Mouse (Mus musculus) WW6 (cell line): ENCODE measurements around the gene Egfem1.

ENCODE experiments used
- DNase-seq: peaks from one replicate; pipeline ENCODE4 v3.0.0-alpha.2; 2013; ENCODE audit warnings: low read depth, low spot score

The Egfem1 gene

DNA sequence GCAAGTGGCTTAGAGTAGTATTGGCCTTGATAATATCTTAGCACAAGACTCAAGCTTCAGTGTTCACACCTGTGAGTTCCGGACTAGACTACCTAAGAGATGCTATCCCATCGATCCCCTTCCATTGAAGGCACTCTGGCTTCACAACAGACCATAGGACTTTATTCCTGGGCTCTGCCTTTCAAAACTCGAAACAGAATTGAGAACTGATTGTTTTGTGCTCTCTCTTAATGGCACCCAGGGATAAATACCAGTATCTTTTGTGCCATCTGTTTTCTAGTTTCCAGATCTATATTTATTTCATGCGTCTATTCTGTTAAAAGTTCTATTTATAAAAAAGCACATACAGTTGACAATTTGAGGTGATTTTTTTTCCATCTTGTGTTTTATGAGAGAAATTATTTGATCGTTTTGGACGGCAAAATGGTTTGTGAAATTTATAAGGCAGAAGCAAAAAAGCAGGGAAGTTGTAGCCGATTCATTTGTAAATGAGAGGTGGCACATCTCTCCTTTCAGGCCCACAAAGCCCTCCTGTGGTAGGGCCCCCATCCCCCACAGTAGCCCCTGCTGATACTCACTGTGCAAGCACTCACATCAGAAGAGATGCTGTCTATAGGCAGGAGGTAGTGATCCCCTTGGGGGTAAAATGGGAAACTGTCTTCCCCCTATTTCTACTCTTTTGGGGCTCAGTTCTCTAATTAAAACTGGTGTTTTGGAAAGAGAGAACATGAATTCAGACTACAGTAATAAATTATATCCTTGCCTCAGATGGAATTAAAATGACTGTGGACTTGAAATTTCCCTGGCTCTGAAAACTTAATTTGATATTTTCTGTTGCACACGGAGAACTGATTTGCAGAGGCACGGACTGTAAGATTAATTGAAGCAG lies 53.6 kb downstream of the Egfem1 start:
- DNase-seq, result no peak

DNA sequence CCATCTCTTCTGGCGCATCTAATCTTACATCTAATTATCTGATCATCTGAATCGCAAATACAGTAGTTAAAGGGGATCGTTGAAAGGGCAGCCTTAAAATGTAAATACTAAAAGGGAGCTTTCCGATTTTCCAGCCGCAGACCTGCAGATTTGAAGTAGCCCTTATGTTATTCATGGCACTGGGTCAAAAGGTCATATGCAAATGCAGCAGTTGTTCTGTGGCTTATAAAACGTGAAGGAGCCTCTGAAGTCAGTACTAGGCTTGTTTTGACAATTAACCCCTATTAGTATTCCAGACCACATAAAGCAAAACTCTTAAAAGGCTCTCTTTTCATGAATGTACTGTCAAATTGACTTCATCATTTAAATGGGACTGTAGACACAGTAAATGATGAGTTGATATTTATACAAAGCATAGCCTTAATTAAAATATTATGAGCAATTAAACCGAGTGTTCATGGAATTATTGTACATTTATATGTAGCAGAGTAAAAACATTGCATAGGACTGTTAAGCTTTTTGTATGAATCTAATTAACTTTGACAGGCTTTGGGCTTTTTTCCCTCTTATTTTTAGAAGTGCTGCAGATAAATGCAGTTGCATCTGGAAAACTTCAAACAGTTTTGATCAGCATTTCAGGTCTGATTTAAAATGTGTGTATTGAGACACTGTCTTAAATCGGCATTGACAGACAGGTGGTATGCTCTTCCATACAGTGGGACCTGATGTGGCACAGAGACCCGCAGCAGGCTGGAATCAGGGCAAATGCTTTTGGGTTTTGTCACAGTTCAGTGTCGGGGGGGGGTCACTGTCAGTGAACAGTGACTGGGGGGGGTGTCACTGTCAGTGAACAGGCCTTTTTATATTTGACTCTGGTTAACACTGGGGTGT lies 54.5 kb downstream of the Egfem1 start:
- DNase-seq, result no peak

GRCm38 (mm10) chr3:29168401-29168800 lies 86.6 kb downstream of the Egfem1 start:
- no peak for DNase-seq

GRCm38 (mm10) chr3:29169003-29169402 lies 87.2 kb downstream of the Egfem1 start:
- DNase-seq, result no peak

DNA sequence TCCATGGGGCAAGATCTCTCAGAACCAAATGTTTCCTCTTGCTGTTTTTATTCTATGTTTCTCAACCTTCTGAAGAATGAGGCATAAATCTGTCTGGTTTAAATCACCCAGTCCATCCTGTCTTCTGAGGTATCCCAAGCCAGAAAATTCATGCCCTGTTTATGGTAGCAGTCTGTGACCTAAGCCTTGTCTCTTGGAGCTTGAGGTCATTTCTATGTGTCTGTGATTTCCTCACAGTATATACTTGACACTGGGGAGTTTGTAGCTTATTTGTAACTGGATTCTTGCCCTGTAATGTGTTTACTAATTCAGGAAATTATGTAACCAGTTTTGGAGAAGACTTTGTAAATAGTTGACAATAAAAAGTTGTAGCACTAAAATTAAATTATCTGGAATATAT lies 95.2 kb downstream of the Egfem1 start:
- no peak for DNase-seq

GRCm38 (mm10) chr3:29182988-29183387 lies 101.2 kb downstream of the Egfem1 start:
- DNase-seq, result no peak

GRCm38 (mm10) chr3:29183615-29184198 lies 101.9 kb downstream of the Egfem1 start:
- DNase-seq, result no peak

DNA sequence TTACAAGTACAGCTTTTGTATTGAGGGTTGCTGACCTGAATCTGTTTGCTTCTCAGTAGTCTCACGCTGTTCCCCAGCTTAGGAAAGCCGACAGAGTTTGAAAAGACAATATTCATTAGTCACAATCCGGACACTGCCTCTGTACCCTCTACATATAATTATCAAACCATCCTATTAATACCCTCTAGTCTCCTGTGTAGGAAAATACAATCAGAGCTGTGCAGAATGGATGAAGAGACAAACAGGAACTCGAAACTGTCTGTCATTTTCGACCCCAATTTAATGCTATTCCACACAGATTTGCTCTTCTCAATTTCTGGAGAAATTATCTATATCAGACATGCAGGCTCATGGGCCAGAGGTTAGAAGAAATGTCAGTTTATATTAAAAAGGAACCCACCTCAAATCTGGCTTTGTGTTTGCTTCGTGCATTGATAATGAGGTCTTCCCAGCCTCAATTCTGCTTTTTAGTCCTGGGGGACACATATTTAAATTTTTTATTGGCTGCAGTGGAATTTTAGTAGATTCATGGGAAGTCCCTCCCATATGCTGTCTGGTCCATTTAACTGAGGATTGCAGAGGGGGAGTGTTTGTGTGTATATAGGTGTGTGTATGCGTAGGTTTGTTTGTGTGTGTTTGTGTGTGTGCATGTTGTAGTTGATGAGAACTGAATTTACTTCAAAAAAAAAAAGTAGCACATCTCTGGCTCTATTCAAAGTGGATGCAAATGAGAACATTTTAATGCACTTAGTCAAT lies 102.8 kb downstream of the Egfem1 start:
- DNase-seq, result no peak

DNA sequence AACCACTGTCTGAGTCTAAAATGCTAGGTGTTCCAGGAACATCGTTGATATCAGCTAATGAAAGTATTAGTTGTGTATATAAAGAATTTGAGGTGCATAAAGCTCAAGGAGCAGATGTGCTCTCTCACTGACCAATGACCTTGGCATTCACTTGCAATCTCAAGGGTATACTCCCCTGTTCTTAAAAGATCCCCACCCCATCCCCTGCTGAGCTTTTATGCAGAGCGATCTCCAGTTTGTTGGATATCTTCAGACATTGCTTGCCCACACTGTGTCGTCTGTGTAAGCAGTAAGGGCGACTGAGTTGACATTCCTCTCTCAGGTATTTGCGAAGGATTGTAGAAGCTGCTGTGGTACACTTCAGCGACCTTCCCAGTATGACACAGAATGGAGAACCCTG lies 108.4 kb downstream of the Egfem1 start:
- peak; percentile 20 for DNase-seq

GRCm38 (mm10) chr3:29197727-29198512 lies 116.1 kb downstream of the Egfem1 start:
- no peak for DNase-seq

DNA sequence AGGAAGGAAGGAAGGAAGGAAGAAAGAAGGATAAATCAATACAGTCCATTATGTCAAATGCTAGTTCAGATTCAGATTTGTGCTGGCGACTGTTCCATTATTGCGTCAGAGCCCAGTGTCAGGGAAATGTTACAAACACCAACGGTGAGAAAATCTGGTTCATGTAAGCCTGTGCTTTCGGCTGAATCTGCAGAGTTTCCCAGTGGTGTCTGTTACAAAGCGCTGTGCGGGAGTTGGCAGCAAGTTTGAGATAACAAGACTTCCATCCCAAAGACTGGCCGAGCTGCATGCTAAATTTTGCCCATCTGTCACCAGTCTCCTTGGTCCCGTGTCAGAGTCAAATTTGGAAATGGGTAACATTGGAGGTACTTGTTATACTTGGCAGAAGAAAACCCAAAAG lies 118.8 kb downstream of the Egfem1 start:
- no peak for DNase-seq

- DNase-seq, result no peak
Measured at GRCm38 (mm10) chr3:29202536-29202935, 120.7 kb downstream of the Egfem1 start.

DNA sequence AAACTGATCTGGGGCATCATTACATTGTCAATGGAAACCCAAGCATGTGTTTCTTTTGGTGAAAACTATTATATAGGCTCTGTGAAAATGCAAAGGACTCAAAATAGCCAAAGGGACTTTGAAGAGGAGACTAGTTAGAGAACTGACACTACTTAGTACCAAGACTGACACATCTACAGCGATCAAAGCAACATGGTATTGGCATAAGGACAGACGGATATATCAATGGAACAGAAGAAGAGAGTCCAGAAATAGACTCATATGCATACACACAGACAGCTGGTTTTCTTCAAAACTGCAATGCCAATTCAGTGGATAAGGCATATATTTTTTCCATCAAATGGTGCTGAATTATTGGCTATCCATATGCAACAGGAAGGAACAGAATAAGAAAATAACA lies 140.6 kb downstream of the Egfem1 start:
- no peak for DNase-seq

DNA sequence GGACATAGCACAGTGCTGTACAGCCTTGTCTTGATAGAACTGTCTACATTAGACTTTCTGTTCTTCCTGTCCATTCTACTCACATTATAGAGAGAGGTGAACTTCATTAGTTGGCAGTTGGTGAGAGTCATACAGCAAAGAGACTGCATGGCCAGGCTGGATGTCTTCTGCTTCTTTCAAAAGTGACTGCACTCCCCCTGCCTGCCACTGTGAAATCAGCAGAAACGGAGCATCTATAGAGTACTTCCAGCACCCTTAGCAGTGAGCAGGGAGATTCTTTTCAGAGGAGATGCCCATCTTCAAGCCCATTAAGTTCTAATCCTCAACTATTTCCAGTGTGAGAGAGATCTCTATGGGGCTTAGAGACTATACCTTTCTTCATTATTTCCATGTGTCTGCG lies 147.9 kb downstream of the Egfem1 start:
- DNase-seq, result no peak

- no peak for DNase-seq
Measured at GRCm38 (mm10) chr3:29235477-29235876, 153.7 kb downstream of the Egfem1 start.

DNA sequence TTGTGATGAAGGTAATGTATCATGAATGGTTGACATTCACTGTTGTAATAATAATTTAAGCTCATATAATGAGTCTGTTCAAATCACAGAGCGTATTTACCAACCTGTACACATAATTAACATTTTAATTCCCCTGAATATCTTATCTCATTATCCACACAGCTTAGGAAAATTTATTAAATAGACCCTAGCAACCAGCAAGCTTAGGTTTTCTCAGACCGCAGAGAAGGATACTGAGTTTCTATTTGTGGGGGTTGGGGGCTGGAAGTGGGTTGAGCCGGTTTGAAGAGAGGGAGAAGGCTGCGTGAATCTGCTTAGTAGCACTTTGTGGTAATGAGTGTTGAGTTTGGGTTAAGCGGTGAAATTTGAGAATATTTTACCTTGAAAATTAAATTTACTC lies 154.7 kb downstream of the Egfem1 start:
- no peak for DNase-seq

DNA sequence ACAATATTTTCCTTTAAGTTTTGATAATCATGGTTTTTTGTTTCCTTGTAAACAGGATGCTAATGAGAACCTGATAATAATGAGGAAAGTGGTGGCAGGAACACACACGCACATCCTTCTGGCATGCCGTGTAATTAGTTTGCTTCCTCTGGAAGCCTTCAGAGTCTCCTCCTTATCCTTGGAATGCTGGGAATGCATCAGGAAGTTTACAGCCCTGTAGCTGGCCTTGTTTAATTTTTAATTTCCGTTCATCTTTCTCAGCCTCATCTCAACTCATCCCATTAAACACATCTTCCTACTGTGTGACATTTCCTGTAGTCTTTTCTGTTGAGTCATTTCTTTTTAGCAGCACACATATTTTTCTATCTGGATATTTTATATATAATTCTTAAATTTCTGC lies 161.8 kb downstream of the Egfem1 start:
- no peak for DNase-seq

DNA sequence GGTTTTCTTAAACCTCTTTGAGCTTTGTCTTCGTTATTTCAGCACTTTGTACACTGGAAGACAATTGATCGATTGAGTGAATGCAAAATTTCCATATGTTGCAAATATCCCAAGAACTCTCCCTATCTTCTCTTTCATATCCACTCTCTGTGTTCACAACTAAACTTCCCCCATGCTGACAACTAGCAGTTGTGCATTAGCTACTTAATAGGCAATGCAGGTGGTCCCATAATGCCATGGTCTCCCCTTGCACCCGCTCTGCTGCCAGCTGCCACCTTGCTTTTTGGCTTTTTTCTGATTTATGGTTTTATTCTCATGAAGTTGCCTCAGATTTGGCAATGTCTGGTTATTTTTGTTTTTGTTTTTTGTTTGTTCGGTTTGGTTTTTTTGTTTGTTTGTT lies 209.8 kb downstream of the Egfem1 start:
- DNase-seq, result no peak

DNA sequence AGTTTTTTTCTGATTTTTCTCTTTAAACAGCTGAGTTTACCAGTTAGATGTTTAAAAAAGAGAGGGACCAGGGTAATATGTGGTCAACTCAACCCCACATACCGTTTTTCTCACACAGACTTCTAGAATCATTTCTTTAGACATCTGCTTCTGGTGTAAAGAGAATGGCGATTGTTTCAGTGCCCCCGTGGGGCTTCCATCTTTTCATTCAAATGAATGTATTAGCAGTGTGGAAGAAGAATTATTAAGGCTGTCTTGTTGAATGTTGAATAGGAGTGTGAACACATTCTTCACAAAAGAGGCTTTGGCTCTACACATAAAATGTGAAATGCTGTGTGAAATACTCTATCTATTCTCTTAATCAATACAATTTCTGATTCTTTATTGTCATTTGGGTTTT lies 210.4 kb downstream of the Egfem1 start:
- DNase-seq, result no peak

- DNase-seq, result no peak
Measured at GRCm38 (mm10) chr3:29293230-29293629, 211.4 kb downstream of the Egfem1 start.
